Mouse (Mus musculus): ENCODE results near the gene Dusp3. TPM values are rescaled to one million over a fixed set of nuclear protein-coding genes. Genes with fewer than 3 reads are reported as not detected.
A peak's percentile ranks its signal among the peaks of the same experiment; 100 is the strongest.

The Dusp3 gene
- polyA plus RNA-seq, 1 experiment = 81.1 TPM

DNA sequence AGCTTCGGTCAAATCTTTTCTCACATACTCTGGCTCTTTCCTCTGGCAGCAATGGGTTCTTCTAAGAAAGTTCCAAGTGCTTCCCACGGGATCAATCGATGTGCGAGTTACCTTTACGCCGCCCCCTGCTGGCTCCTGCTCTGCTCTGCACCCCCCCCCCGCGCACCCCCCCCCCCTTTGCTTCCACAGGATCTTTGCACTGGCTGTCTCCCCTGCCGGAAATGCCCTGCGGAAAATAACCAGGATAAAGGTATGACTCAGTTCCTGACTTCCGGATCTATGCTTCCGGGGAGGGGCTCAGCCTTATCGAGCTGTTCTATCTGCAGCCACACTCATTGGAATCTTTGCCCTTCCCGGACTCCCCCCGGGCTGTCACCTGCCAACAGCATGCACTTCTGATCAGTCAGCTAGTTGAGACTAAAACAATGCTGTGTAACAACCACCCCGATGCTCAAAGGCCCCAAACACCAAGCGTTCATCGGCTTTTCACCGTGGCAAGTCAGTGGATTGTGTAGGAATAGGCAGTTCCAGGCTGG is 62.3 kb downstream of the Dusp3 start:
- TF ChIP-seq POLR2A (IDR thresholded peaks at IDR 0.05; ENCODE audit: insufficient read length, low read depth) = no peak
- TF ChIP-seq REST (IDR thresholded peaks at IDR 0.05; ENCODE audit: insufficient read depth, insufficient read length) = no peak
- TF ChIP-seq MYOG (IDR thresholded peaks at IDR 0.05; ENCODE audit: control insufficient read depth in 1 of 3, insufficient read depth in 1 of 3, insufficient read length in 2 of 3, low read depth in 2 of 3) = no peak
- TF ChIP-seq TCF3 (IDR thresholded peaks at IDR 0.05; ENCODE audit: insufficient read length, low read depth) = no peak
- no peak for TF ChIP-seq SRF (IDR thresholded peaks at IDR 0.05; ENCODE audit: control insufficient read depth, insufficient read length, low read depth)
- no peak for TF ChIP-seq E2F4 (IDR thresholded peaks at IDR 0.05; ENCODE audit: insufficient read depth)
- TF ChIP-seq POLR2AphosphoS2 (IDR thresholded peaks at IDR 0.05; ENCODE audit: insufficient read length, low read depth) = no peak
- no peak for TF ChIP-seq USF1 (IDR thresholded peaks at IDR 0.05; ENCODE audit: low read depth)
- no peak for TF ChIP-seq TCF12 (IDR thresholded peaks at IDR 0.05; ENCODE audit: insufficient read depth, poor library complexity, severe bottlenecking)
- TF ChIP-seq MYOD1 (IDR thresholded peaks at IDR 0.05; ENCODE audit: control insufficient read depth in 1 of 3, insufficient read length in 2 of 3, low read depth in 2 of 3) = no peak
- TF ChIP-seq CEBPB (IDR thresholded peaks at IDR 0.05; ENCODE audit: insufficient read depth, poor library complexity, severe bottlenecking) = no peak
- TF ChIP-seq MAX (IDR thresholded peaks at IDR 0.05; ENCODE audit: low read depth) = no peak
- no peak overlapping the region for H3ac ChIP-seq (ENCODE audit: control insufficient read depth, insufficient read length)
- H3K36me3 ChIP-seq (ENCODE audit: control insufficient read depth, insufficient read depth) = no peaks in the 10 kb centered on the region
- H3K79me2 ChIP-seq (ENCODE audit: control insufficient read depth, insufficient read depth) = no peaks in the 10 kb centered on the region
- no peaks in the 10 kb centered on the region for H3K27me3 ChIP-seq (ENCODE audit: control insufficient read depth, insufficient read depth, insufficient read length)
- H3K4me2 ChIP-seq (ENCODE audit: low read depth) = no peak overlapping the region
- H3K4me3 ChIP-seq = no peak overlapping the region

DNA sequence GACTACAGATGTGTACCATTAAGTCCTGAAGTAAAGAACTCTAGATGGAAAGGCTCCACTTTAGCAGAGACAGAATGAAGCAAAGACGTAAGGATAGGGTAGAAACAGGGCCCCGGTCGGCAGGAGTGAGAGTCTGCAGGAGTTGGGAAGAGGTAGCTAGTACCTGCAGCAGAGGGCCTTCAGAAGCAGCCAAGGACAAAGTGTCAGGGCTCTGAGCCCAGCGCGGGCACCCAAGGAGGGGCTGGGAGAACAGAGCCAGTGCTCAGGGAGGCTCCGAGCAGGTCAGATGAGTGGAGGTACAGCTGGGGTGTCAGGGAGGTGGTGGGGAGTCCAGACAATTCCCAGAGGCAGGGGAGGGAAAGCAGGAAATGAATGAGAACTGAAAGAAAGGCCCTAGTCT is 62.8 kb downstream of the Dusp3 start:
- TF ChIP-seq CEBPB (IDR thresholded peaks at IDR 0.05; ENCODE audit: insufficient read depth, poor library complexity, severe bottlenecking) (no peak), POLR2A (IDR thresholded peaks at IDR 0.05; ENCODE audit: insufficient read length, low read depth) (no peak), MYOG (IDR thresholded peaks at IDR 0.05; ENCODE audit: control insufficient read depth in 1 of 3, insufficient read depth in 1 of 3, insufficient read length in 2 of 3, low read depth in 2 of 3) (no peak), MAX (IDR thresholded peaks at IDR 0.05; ENCODE audit: low read depth) (no peak), USF1 (IDR thresholded peaks at IDR 0.05; ENCODE audit: low read depth) (no peak), SRF (IDR thresholded peaks at IDR 0.05; ENCODE audit: control insufficient read depth, insufficient read length, low read depth) (no peak), MYOD1 (IDR thresholded peaks at IDR 0.05; ENCODE audit: control insufficient read depth in 1 of 3, insufficient read length in 2 of 3, low read depth in 2 of 3) (no peak), REST (IDR thresholded peaks at IDR 0.05; ENCODE audit: insufficient read depth, insufficient read length) (no peak), TCF12 (IDR thresholded peaks at IDR 0.05; ENCODE audit: insufficient read depth, poor library complexity, severe bottlenecking) (no peak), POLR2AphosphoS2 (IDR thresholded peaks at IDR 0.05; ENCODE audit: insufficient read length, low read depth) (no peak), E2F4 (IDR thresholded peaks at IDR 0.05; ENCODE audit: insufficient read depth) (no peak), TCF3 (IDR thresholded peaks at IDR 0.05; ENCODE audit: insufficient read length, low read depth) (no peak)

DNA sequence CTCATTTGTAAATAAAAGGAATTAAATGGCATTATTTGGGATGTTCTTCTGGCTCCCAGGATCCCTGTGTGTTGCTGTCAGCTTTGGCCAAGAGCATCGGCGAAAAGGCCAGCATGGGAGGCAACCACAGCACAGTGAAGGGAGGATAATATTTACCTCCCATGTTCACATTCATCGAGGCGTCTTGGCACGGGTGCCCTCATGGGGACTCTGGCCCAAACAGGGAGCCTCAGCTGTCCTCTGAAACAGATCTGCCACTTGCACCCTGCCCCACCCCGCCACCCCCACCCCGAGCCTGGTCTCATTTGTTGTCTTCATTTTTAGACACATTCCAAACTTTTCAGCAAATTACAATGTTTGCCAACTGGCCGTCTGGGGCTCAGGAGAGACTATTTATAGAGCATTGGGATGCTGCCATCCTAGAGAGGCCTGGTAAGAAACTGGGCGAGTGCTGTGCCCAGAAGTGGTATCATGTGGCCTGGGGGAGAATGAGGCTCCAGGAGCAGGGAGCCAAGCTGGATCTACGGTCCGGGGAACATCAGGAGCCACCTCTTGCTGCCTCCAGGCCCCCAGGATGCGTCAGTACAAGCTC is 65.4 kb downstream of the Dusp3 start:
- Histone ChIP-seq H3ac (ENCODE audit: control insufficient read depth, insufficient read length) (no peak overlapping the region), H3K36me3 (ENCODE audit: control insufficient read depth, insufficient read depth) (no peaks in the 10 kb centered on the region), H3K4me2 (ENCODE audit: low read depth) (no peak overlapping the region), H3K27me3 (ENCODE audit: control insufficient read depth, insufficient read depth, insufficient read length) (peaks cover 19% of the 10 kb centered on the region), H3K4me3 (no peak overlapping the region), H3K79me2 (ENCODE audit: control insufficient read depth, insufficient read depth) (no peaks in the 10 kb centered on the region)
- TF ChIP-seq MYOG (IDR thresholded peaks at IDR 0.05; ENCODE audit: control insufficient read depth in 1 of 3, insufficient read depth in 1 of 3, insufficient read length in 2 of 3, low read depth in 2 of 3) (peak in 1 of 3 experiments; percentile 73), CEBPB (IDR thresholded peaks at IDR 0.05; ENCODE audit: insufficient read depth, poor library complexity, severe bottlenecking) (no peak), MYOD1 (IDR thresholded peaks at IDR 0.05; ENCODE audit: control insufficient read depth in 1 of 3, insufficient read length in 2 of 3, low read depth in 2 of 3) (peak in 2 of 3 experiments; percentile 14 to 44)

More for the DNA sequence above, 62.8 kb downstream of the Dusp3 start:
- H3K79me2 ChIP-seq (ENCODE audit: control insufficient read depth, insufficient read depth) = no peaks in the 10 kb centered on the region
- no peaks in the 10 kb centered on the region for H3K27me3 ChIP-seq (ENCODE audit: control insufficient read depth, insufficient read depth, insufficient read length)
- no peaks in the 10 kb centered on the region for H3K36me3 ChIP-seq (ENCODE audit: control insufficient read depth, insufficient read depth)
- H3K4me2 ChIP-seq (ENCODE audit: low read depth) = no peak overlapping the region
- H3K4me3 ChIP-seq = no peak overlapping the region
- H3ac ChIP-seq (ENCODE audit: control insufficient read depth, insufficient read length) = no peak overlapping the region

Other genes starting within 250 kb of the Dusp3 start
- gene Etv4, start 201.6 kb downstream of the Dusp3 start, polyA plus RNA-seq (2012; fragmentation: generic; extraction: Trizol) = 21.2 TPM
- 0.16 TPM for gene Meox1, start 92.6 kb downstream of the Dusp3 start, polyA plus RNA-seq (2012; fragmentation: generic; extraction: Trizol)
- gene Sost, start 20.0 kb downstream of the Dusp3 start, polyA plus RNA-seq (2012; fragmentation: generic; extraction: Trizol) = 0.25 TPM
- gene Cfap97d1, start 2.7 kb downstream of the Dusp3 start, polyA plus RNA-seq (2012; fragmentation: generic; extraction: Trizol) = not detected
- 2.1 TPM for gene Mpp3, start 41.4 kb upstream of the Dusp3 start, polyA plus RNA-seq (2012; fragmentation: generic; extraction: Trizol)
- gene Cd300lg, start 54.5 kb upstream of the Dusp3 start, polyA plus RNA-seq (2012; fragmentation: generic; extraction: Trizol) = not detected
- gene Mpp2, start 101.5 kb upstream of the Dusp3 start, polyA plus RNA-seq (2012; fragmentation: generic; extraction: Trizol) = 4.3 TPM
- not detected for gene Ppy, start 114.3 kb upstream of the Dusp3 start, polyA plus RNA-seq (2012; fragmentation: generic; extraction: Trizol)
- not detected for gene Pyy, start 120.8 kb upstream of the Dusp3 start, polyA plus RNA-seq (2012; fragmentation: generic; extraction: Trizol)
- gene Nags, start 158.5 kb upstream of the Dusp3 start, polyA plus RNA-seq (2012; fragmentation: generic; extraction: Trizol) = not detected
- 37.7 TPM for gene Tmem101, start 169.4 kb upstream of the Dusp3 start, polyA plus RNA-seq (2012; fragmentation: generic; extraction: Trizol)
- 33.1 TPM for gene Lsm12, start 198.3 kb upstream of the Dusp3 start, polyA plus RNA-seq (2012; fragmentation: generic; extraction: Trizol)
- 58.1 TPM for gene G6pc3, start 202.6 kb upstream of the Dusp3 start, polyA plus RNA-seq (2012; fragmentation: generic; extraction: Trizol)
- 77.3 TPM for gene Hdac5, start 243.2 kb upstream of the Dusp3 start, polyA plus RNA-seq (2012; fragmentation: generic; extraction: Trizol)